23 mouse cellular contexts compared by ENCODE assay signal in genomic region chr5:43953241-43953640, GRCm38 (mm10). TPM values are rescaled to one million over a fixed set of nuclear protein-coding genes. Genes with fewer than 3 reads are reported as not detected.
"Had no signal": no experiment of that assay in that cellular context is flagged by ENCODE, and none has a peak within 500 bp of the region (broad histone marks: within the 10 kb centered on the region; RNA-seq: fewer than 3 reads in every experiment).

No protein-coding gene starts in this region.

- DNase-seq: kidney, postnatal 10 days; kidney, postnatal 36 days; layer of hippocampus, postnatal 36 days; liver, embryonic 13.5 days; lung, adult 2 months; lung, postnatal 14 days; lung, postnatal 4 days; midbrain, embryonic 14.5 days; retina, postnatal 1 day; right cerebral cortex, postnatal 25 days; spleen, adult 18-20 months; thymus, postnatal 25 days had no signal

- H3K9me3 ChIP-seq: kidney, embryonic 15.5 days; liver, embryonic 13.5 days; neural tube, embryonic 12.5 days; neural tube, embryonic 15.5 days; stomach, embryonic 15.5 days had no signal

- H3K27me3 ChIP-seq: kidney, embryonic 15.5 days; neural tube, embryonic 12.5 days; neural tube, embryonic 15.5 days; stomach, embryonic 15.5 days had no signal

- H3K27ac ChIP-seq: kidney, embryonic 15.5 days; left cerebral cortex, adult 2 months; liver, embryonic 13.5 days; neural tube, embryonic 12.5 days; neural tube, embryonic 15.5 days; stomach, embryonic 15.5 days had no signal

- H3K4me3 ChIP-seq: kidney, embryonic 15.5 days; left cerebral cortex, adult 2 months; liver, embryonic 13.5 days; neural tube, embryonic 12.5 days; neural tube, embryonic 15.5 days; stomach, embryonic 15.5 days had no signal

- H3K36me3 ChIP-seq: kidney, embryonic 15.5 days; liver, embryonic 13.5 days; neural tube, embryonic 12.5 days; neural tube, embryonic 15.5 days; stomach, embryonic 15.5 days had no signal

RNA-seq across cellular contexts. Expression of gene Fgfbp1, which starts 28.3 kb away (rescaled TPM):
- total RNA-seq: liver, adult 2 months; megakaryocyte progenitor cell, adult 5-6 weeks; megakaryocyte-erythroid progenitor cell, adult 5-6 weeks had no signal
- polyA plus RNA-seq: liver, adult 2 months had no signal

RNA-seq across cellular contexts. Expression of gene Gm7879, which starts 40.3 kb away (rescaled TPM):
- total RNA-seq: midbrain, postnatal 0 days had no signal
- polyA plus RNA-seq: liver, adult 2 months; liver, embryonic 16.5 days; midbrain, embryonic 11.5 days; midbrain, embryonic 14.5 days; neural tube, embryonic 12.5 days had no signal
